Comparison of ENCODE assay signal across 9 mouse cellular contexts in genomic region chr5:122267899-122268298, GRCm38 (mm10). TPM values are rescaled to one million over a fixed set of nuclear protein-coding genes. Genes with fewer than 3 reads are reported as not detected.
DNase-seq lines count a peak whose midpoint lies in the region; ATAC-seq and TF ChIP-seq lines count a peak whose summit lies in the region.
"Had no signal": no experiment of that assay in that cellular context is flagged by ENCODE, and none has a peak within 500 bp of the region (broad histone marks: within the 10 kb centered on the region; RNA-seq: fewer than 3 reads in every experiment).

No protein-coding gene starts in this region.

- H3K4me2 ChIP-seq in lung, postnatal 0 days (replicated peaks; ENCODE audit: low read depth, low read length): no peak overlapping the region
- H3K4me2 ChIP-seq: hindbrain, embryonic 15.5 days had no signal

- H3K27ac ChIP-seq in lung, postnatal 0 days (ENCODE audit: low read length): no peak overlapping the region
- H3K27ac ChIP-seq: hindbrain, embryonic 15.5 days had no signal

- H3K4me1 ChIP-seq in lung, postnatal 0 days (ENCODE audit: insufficient read depth, low read depth, low read length): peaks cover 6% of the 10 kb centered on the region; the same call in 1 of the 2 replicates

- no peak for TF ChIP-seq EP300 in lung, postnatal 0 days (IDR thresholded peaks at IDR 0.05)

- ATAC-seq in cerebellum, adult (ENCODE audit: insufficient number of reproducible peaks, low FRiP score, low TSS enrichment): no peak
- ATAC-seq in lung, postnatal 0 days: no peak

- no peak overlapping the region for H3K4me3 ChIP-seq in lung, postnatal 0 days (ENCODE audit: low read depth, low read length)
- H3K4me3 ChIP-seq: hindbrain, embryonic 15.5 days had no signal

- no peaks in the 10 kb centered on the region for H3K9me3 ChIP-seq in lung, postnatal 0 days (ENCODE audit: low read length)
- H3K9me3 ChIP-seq: hindbrain, embryonic 15.5 days had no signal

- no peak overlapping the region for H3K9ac ChIP-seq in lung, postnatal 0 days (replicated peaks; ENCODE audit: low read depth)
- H3K9ac ChIP-seq: hindbrain, embryonic 15.5 days had no signal

- 19% methylated on average over 5 of the region's 5 CpGs for WGBS in lung, postnatal 0 days

- DNase-seq in cerebellum, adult 11 months: peak; percentile 70
- peak; percentile 27 for DNase-seq in 3134 (ENCODE audit: extremely low read depth, insufficient read length, low spot score)
- peak; percentile 45 for DNase-seq in adrenal gland, adult 8-10 months
- DNase-seq in embryo, embryonic 11 days: peak; percentile 63
- DNase-seq in kidney, postnatal 25 days: peak; percentile 76 to 91
- peak; percentile 91 for DNase-seq in lung, postnatal 0 days (ENCODE audit: low spot score)
- DNase-seq in spleen, adult 12 weeks (ENCODE audit: low spot score): peak; percentile 66

- H3K27me3 ChIP-seq in lung, postnatal 0 days (replicated peaks; ENCODE audit: insufficient read depth, low read length): no peaks in the 10 kb centered on the region
- H3K27me3 ChIP-seq: hindbrain, embryonic 15.5 days had no signal

- TF ChIP-seq CTCF in lung, postnatal 0 days (IDR thresholded peaks at IDR 0.05): peak; percentile 85

- H3K36me3 ChIP-seq in lung, postnatal 0 days (ENCODE audit: insufficient read depth, low read length): no peaks in the 10 kb centered on the region
- H3K36me3 ChIP-seq: hindbrain, embryonic 15.5 days had no signal

RNA-seq across cellular contexts. Expression of gene Tctn1, which starts 3.6 kb away (rescaled TPM):
- total RNA-seq in adrenal gland, adult 8-10 months (2022): 10 to 100 TPM; 14.8 to 34.9 (median 23.1) TPM
- polyA plus RNA-seq in lung, postnatal 0 days (2015; fragmentation: Nextera tagmentation; extraction: Ambion mirVana): 4.5 and 5.1 TPM in 2 replicates

RNA-seq across cellular contexts. Expression of gene Pptc7, which starts 16.3 kb away (rescaled TPM):
- total RNA-seq in adrenal gland, adult 8-10 months (2022): 10 to 100 TPM; 65.9 to 69.7 (median 68.8) TPM
- polyA plus RNA-seq in lung, postnatal 0 days (2015; fragmentation: Nextera tagmentation; extraction: Ambion mirVana): 12.2 and 12.7 TPM in 2 replicates

Comparison
In these comparisons a context has a peak if more than half of its experiments do, and no peak if none do; other contexts are left out.
1. DNase-seq: peak in every context shown above with its lines; median percentile 91 in lung, postnatal 0 days; 84 in kidney, postnatal 25 days; 70 in cerebellum, adult 11 months; 66 in spleen, adult 12 weeks; 63 in embryo, embryonic 11 days; 45 in adrenal gland, adult 8-10 months; 27 in 3134.